Mouse (Mus musculus): ENCODE measurements at regions not wholly inside any gene's neighbourhood (a gene's known extent, or its start where the extent isn't known, plus 50 kb on each side); places are given as distances from the start of the nearest gene placed in this dataset.
A peak's percentile ranks its signal among the peaks of the same experiment; 100 is the strongest.

GRCm38 (mm10) chr1:98268853-98269252 lies 152.1 kb upstream of the Slco6d1 start:
- no peak for DNase-seq (ENCODE audit: low read depth, low spot score)

GRCm38 (mm10) chr1:98270212-98270611 lies 150.7 kb upstream of the Slco6d1 start:
- no peak for DNase-seq (ENCODE audit: low read depth, low spot score)

GRCm38 (mm10) chr1:98273966-98274616 lies 146.8 kb upstream of the Slco6d1 start:
- no peak for DNase-seq (ENCODE audit: low read depth, low spot score)

DNA sequence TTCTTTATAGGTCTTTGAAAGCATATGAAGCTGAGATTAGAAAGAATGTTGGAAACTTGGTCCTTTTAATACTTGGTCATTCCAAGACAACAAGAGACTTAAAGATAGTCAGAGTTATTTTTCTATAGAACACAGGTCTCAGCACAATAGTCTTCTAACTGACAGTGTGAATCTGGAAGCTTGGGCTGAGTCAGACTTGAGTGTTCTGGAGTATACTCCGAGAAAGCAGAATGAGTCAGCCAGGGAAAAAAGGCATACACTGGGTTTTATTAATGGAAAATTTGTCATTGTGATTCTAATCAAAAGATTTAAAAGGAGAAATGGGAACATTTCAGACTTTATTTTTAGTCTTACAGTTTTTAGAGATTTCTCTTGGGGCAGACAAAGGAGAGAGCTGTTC lies 145.4 kb upstream of the Slco6d1 start:
- no peak for DNase-seq (ENCODE audit: low read depth, low spot score)

GRCm38 (mm10) chr1:98279446-98280048 lies 141.4 kb upstream of the Slco6d1 start:
- DNase-seq (ENCODE audit: low read depth, low spot score), result no peak

GRCm38 (mm10) chr1:98280263-98281052 lies 140.5 kb upstream of the Slco6d1 start:
- DNase-seq (ENCODE audit: low read depth, low spot score), result no peak

DNA sequence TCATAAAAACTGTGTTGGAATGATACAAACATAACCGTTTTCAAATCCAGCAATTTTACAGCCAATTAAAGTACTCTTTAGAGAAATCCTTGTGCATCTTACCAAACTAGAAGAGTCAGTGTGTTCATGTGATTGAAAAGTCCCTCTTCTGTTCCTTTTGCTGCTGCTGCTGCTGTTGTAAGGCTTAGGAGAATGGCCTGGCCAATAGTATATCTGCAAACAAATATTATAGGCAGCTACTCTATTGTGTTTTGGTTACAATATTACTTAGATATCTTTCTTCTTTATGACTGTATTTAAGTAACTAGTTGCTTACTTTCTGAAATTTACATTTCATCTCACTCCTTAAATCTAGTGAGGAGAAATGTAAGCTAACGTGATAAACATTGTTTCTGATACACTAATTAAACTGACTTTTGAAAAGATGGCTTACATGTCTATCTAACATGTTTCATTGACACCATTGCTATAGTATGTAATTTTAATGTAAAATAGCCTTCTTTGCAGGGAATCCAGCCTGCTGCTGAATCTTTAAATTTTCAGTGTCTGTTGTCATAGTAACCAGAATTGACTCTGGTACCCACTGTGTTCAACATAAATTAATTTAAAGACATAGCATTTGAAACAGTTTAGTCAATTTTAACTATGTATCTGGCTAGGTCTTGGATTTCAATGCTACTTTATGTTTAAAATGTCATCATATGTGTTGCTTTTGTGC lies 139.7 kb upstream of the Slco6d1 start:
- no peak for DNase-seq (ENCODE audit: low read depth, low spot score)

DNA sequence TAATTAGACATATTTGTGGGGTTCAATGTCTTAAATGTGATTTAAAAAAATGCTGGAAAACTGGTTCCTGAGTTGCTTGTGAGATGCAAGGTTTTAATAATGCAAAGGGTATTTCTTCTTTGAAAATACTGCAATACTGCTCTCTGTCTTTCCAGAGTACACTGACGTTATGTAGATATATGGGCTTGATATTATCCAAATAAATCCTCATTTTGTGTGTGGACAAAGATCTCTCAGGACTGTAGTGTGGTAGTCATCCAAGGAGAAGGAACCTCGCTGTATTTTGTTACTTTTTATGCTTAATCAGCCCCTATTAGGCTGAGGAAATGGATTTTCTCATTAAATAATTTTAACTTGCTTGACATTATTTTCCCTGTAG lies 139.2 kb upstream of the Slco6d1 start:
- DNase-seq (ENCODE audit: low read depth, low spot score), result no peak

DNA sequence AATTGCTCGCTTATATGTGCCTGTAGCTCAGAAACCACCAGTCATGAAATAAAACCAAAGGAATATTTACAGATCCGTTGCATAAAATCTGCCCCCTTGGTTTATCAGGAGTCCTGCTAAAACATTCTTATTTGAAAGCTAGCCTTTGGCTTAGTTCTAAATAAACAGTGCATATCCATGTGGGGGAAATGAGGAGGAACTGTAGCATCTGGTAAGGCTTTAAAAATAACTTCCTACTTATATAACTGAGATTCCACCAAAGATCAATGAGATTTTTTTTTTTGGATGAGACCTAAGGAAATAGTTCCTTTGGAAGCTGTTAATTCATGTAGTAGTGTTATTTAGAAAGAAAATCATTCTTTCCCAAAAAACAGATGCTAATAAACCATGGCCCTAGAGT lies 117.8 kb upstream of the Slco6d1 start:
- DNase-seq (ENCODE audit: low read depth, low spot score), result no peak

DNA sequence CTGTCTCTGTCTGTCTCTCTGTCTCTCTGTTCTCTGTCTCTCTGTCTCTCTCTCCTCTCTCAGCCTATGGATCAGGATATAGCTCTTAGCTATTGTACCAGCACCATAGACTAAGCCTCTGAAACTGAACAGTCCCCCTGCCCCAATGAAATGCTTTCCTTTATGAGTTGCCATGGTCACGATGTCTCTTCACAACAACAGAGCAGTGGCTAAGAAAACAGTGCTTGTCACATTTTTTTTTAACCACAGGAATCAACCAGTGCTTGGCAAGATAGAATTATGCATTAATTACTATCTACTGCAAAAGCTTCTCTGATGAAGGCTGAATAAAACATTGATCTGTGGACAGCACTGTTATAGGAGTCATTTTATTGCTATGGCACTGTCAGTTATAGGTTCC lies 114.6 kb upstream of the Slco6d1 start:
- no peak for DNase-seq (ENCODE audit: low read depth, low spot score)

- DNase-seq (ENCODE audit: low read depth, low spot score), result no peak
These were observed 113.4 kb upstream of the Slco6d1 start for GRCm38 (mm10) chr1:98307519-98307918.

- DNase-seq (ENCODE audit: low read depth, low spot score), result no peak
These were observed 111.0 kb upstream of the Slco6d1 start for GRCm38 (mm10) chr1:98309894-98310293.

DNA sequence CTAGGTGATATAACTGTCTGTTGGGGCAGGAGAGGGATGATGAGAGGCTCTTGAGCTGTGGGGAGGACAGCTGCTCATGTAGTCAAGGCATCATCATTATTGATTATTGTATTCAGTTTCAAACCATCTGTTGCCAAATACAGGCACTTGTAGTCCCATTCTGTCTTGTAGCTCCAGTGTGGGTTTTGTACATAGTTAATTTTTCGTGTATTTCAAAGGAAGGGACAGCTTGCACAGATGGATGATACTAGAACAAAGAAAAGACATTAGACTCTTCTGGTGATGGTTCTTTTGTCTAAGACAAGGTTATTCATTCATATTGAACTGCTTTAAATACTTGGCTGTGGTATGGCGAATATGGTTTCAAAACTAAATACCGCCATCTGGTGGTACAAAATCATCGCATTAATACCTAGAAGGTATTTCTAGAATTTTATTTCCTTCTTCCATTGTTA lies 70.8 kb upstream of the Slco6d1 start:
- DNase-seq (ENCODE audit: low read depth, low spot score), result peak; percentile 23

GRCm38 (mm10) chr1:98350725-98351124 lies 70.2 kb upstream of the Slco6d1 start:
- no peak for DNase-seq (ENCODE audit: low read depth, low spot score)

GRCm38 (mm10) chr1:98351530-98351929 lies 69.4 kb upstream of the Slco6d1 start:
- no peak for DNase-seq (ENCODE audit: low read depth, low spot score)
